Mouse (Mus musculus) cerebellum, adult 9-10 months (tissue): ENCODE measurements around the gene Syt11.
"Not testable (repeated sequence)": the region's sequence is repeated elsewhere in the genome, so short reads cannot be mapped to it uniquely, and the experiment has no call there.

Source experiments
- DNase-seq: peaks from one replicate; pipeline ENCODE4 v3.0.0; 2022

The Syt11 gene

GRCm38 (mm10) chr3:88774939-88775841 is at the start of gene Syt11:
Gene Syt11 (minus strand): TSS chr3:88775164.
- peak; percentile 52 for DNase-seq

- no peak for DNase-seq
Measured at GRCm38 (mm10) chr3:88803910-88804540, 29.1 kb upstream of the Syt11 start.

DNA sequence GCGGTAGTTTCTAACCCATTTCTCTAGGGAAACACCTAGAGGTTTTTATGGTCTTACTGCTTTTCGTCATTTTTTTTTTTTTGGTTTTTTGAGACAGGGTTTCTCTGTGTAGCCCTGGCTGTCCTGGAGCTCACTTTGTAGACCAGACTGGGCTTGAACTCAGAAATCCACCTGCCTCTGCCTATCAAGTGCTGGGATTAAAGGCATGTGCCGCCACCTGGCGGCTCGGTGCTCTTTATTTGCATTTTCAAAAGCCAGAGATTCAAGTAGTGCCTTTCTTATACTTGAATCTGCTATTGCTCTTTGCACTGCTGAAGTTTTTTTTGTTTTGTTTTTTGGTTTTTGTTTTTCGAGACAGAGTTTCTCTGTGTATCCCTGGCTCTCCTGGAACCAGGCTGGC is 22.5 kb upstream of the Syt11 start:
- not testable (repeated sequence) for DNase-seq

DNA sequence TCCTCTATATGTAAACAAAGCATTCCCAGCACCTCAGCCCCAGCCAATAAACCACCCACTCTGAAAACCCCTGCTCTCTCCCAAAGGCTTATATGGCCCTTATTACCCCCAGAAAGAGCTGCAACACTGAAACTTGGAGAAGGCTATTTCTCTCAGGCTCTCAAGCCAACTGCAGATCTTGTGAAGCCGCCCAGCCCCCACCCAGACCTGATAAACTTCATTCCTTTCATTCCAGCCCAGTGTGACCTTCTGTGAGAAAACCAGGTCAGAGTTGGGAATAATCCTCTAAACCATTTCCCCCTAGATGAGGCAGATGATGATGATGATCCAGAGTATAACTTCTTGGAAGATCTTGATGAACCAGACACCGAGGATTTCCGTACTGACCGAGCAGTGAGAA is 13.1 kb upstream of the Syt11 start:
- not testable (repeated sequence) for DNase-seq

DNA sequence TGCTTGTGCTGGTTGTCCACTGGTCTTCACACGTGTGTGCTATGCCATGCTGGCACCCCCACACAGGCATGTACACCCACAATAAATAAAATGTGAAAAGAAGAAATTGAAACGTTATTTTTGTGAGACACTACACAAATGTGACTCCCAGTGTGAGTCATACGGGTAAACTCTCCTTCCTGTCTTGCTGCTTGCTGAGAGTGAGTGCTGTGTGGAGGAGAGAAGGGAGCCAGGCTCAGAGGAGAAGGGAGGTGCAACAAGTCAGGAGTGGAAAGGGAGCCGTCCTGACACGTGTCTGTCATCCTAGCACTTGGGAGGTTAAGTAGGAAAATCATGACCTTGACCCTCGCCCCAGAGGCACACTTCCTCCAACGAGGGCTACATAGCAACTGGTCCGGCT is 11.8 kb upstream of the Syt11 start:
- DNase-seq = not testable (repeated sequence)

DNA sequence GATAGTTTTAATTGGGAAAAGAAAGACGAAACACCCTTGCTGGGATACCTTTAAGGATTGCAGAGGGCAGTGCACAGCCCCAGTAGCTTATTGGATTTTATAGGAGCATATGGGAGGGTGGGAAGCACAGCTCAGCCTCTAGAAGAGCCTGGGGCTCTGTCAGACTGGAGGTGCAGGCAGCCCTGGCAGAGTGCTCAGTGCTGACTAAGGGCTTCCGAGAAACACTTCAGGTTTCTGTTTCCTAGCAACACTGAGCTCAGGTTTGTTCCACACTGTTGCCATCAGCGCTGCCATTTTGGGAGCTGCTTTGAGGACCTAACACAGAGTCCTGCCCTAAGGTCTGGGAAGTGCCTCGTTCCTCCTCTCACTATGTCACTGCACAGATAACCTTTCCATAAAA is 11.4 kb upstream of the Syt11 start:
- DNase-seq = not testable (repeated sequence)

DNA sequence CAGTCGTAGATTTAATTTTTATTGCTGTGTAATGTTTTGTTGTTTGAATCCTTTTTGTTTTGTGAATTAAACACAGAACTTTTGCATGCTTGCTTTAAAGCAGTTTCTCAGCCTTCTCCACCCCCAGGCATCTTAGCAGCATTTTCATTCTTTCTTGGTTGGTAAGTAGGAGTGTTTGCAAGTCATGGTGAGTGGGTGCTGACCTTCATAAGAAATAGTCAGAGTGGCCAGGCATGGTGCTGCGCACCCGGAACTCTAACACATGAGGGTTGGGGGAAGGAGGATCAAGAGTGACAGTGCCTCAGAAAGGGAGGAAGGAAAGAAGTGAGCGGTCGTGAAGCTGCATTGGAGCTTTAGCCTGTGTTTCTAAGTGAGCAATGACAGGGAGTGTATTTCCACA is 9.9 kb upstream of the Syt11 start:
- DNase-seq = no peak

- peak; percentile 49 for DNase-seq
Measured at GRCm38 (mm10) chr3:88773163-88773562, 1.8 kb downstream of the Syt11 start.

DNA sequence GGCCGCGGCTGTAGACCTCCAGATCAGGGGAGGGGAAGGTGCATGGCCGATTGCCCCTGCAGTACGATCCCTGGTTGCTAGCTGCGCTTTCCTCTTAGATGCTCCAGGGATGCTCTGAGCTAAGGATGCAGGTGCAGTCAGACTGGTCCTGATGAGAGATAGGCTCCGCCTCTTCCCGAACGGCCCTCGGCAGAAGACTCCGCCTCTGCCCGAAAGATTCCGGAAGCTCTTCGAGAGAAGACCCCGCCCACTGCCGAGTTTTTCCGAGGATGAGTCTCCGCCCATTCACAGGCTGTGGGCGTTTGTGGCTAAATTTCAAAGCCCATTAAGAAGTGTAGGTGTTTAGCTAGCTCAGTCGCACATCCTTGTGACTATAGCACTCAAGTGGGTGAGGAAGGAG is 2.6 kb downstream of the Syt11 start:
- DNase-seq = peak; percentile 98

DNA sequence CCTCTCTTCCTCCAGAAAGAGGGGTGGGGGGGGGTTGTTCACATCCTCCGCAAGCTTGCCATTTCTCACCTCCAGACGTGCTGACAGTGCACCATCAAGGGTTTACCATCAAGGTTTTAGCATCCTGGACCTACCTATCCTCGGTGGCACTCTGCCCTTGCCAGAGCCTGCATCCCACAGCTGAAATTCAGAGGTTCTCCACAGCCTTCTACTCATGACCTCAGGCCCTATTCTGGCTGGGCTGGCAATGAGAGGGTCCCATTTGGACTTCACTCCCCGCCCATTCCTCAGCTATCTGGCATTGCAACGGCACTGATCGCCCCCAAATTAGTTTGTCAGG is 3.1 kb downstream of the Syt11 start:
- DNase-seq = not testable (repeated sequence)

GRCm38 (mm10) chr3:88771189-88771940 is 3.6 kb downstream of the Syt11 start:
- DNase-seq = peak; percentile 89

GRCm38 (mm10) chr3:88762401-88762831 is 12.5 kb downstream of the Syt11 start:
- DNase-seq = peak; percentile 64

- no peak for DNase-seq
Measured at GRCm38 (mm10) chr3:88761619-88762018, 13.3 kb downstream of the Syt11 start.

DNA sequence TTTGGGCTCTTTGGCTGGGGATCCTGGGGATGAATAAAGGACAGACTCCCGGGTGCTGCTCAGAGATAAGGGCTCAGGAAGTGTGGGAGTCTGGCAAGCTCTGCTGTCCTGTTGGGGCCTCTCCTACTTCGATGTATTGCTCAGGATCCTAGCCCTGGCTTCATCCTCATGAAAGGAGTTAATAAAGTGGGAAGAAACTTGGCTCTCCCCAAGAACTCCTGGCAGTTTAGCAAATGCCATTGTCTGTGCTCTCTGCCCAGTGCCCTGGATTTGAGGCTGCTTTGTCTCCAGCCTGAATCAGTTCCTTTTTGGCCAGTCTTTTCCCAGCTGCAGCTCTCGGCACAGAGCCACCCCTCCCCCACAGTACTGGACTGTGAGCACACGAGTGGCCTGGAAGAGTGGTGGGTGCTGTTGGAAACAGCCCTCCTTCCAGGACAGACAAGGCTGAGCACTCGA is 16.9 kb downstream of the Syt11 start:
- peak; percentile 73 for DNase-seq

- no peak for DNase-seq
Measured at GRCm38 (mm10) chr3:88756276-88756675, 18.7 kb downstream of the Syt11 start.

DNA sequence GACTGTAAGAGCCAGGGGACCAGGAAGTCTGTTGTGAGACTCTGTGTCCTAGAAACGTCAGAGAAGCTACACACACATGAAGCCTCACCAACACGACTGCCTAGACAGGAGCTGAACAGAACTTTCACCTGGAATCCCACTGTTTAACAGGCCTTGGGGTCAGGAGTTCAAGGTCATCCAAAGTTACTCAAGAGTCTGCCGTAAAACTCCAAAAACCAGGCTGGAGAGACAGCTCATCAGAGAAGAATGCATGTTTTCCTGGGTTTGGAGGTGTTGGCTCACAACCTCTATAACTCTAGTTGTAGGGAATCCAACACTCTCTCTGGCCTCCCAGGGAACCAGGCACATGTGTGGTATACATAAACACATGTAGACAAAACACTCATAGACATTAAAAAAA is 19.4 kb downstream of the Syt11 start:
- no peak for DNase-seq

DNA sequence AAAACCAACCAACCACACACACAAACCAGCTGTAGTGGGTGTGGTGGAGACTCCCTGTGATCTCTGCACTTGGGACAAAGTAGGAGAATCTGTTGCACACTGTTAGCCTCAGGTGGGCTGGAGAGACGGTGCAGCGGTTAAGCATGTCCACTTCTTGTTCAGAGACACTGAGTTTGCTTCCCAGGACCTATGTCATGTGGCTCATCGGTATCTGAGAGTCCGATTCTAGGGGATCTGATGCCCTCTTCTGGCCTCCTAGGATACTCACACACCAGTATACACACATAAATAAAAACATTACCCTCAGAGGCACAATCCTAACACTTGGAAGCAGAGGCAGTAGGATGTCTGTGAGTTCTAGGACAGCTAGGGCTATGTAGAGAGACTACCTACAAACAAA is 20.7 kb downstream of the Syt11 start:
- DNase-seq = no peak

- DNase-seq = no peak
Measured at GRCm38 (mm10) chr3:88746871-88747231, 28.1 kb downstream of the Syt11 start.

GRCm38 (mm10) chr3:88746139-88746870 is 28.7 kb downstream of the Syt11 start:
- DNase-seq = no peak

DNA sequence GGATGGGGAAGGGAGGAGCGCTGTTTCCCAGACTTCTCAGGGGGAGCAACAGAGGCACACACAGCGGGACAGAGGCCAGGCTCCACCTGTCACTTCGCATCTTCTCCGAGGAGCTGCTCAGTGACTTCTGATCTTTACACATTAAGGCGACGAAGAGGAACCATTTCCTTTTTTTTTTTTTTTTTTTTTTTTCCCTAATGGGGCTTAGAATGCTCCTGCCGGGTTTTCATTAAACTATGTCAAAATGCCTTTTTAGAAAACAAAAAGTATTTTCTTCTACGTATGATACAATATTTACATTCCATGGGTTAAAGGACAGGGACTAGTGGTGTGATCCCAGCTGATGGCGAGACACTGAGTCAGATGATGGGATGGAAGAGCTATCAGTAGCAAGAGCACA is 29.4 kb downstream of the Syt11 start:
- DNase-seq = no peak

DNA sequence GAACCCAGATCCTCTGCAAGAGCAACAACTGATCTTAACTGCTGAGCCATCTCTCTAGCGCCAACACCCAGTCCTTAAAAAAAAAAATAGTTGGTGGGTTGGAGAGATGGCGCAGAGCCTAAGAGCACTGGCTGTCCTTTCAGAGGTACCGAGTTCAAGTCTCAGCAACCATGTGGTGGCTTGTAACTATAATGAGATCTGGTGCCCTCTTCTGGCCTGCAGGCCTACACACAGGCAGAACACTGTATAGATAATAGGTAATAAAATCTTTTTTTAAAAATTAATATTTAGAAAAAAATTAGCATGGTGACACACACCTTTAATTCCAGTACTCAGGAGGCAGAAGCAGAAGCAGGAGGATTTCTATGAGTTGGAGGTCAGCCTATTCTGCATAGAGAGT is 34.8 kb downstream of the Syt11 start:
- DNase-seq = no peak

GRCm38 (mm10) chr3:88738641-88739040 is 36.3 kb downstream of the Syt11 start:
- peak; percentile 49 for DNase-seq

DNA sequence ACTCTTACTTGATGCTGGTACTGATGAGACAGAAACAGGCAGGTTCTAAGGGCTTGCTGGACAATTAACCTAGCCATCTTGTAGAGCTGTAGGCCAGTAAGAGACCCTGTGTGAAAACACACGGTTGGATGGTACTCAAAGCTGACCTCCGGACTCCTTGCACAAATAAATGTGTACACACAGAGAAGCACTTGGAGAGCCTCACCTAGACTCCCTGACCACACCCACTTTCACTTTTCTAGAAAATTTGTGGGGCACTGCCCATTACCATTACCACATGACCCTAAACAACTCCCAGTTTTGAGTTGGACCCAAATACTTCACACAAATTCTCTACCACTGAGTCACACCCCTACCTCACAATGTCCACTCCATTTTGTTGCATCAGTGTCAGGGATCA is 38.4 kb downstream of the Syt11 start:
- DNase-seq = no peak
